Mouse (Mus musculus): ENCODE data around the gene Tpra1. TPM values are rescaled to one million over a fixed set of nuclear protein-coding genes. Genes with fewer than 3 reads are reported as not detected.

The Tpra1 gene
- polyA plus RNA-seq, 1 experiment from 2014 or later, result 55.6 TPM

DNA sequence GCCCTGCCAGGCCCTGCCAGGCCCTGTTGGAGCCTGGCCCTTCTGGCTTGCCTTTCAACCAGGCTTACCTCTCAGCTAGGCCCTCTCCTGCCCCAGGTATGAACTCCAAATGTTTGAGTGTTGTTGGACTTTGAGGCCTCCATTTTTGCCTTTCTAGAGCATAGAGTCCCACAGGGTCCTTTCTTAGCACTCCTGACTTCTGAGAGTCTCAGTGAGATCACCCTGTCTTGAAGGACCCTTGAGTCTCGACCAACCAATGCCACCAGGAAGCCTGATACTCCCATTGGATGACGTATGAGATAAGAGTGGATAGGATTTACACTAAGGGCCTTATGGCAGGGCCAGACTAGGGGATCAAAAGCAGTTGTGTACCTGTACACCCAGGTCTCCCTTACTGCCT is 29.4 kb downstream of the Tpra1 start:
- Histone ChIP-seq H3K9ac (replicated peaks; ENCODE audit: low read depth, low read length) (no peak overlapping the region), H3K9me3 (ENCODE audit: control insufficient read depth, low read depth, low read length) (no peaks in the 10 kb centered on the region), H3K36me3 (ENCODE audit: control insufficient read depth, insufficient read depth, low read length) (no peaks in the 10 kb centered on the region), H3K27me3 (ENCODE audit: control insufficient read depth, insufficient read depth, low read length) (no peaks in the 10 kb centered on the region), H3K4me2 (replicated peaks; ENCODE audit: low read depth, low read length) (no peak overlapping the region), H3K4me1 (ENCODE audit: control insufficient read depth, insufficient read depth, low read length) (peaks cover 14% of the 10 kb centered on the region; the same call in 1 of the 2 replicates), H3K4me3 (ENCODE audit: low read depth, low read length) (no peak overlapping the region), H3K27ac (ENCODE audit: low read length) (no peak overlapping the region)
- WGBS, result 82% methylated on average over 2 of the region's 2 CpGs
- no peak for ATAC-seq (ENCODE audit: insufficient number of reproducible peaks, insufficient read depth, low FRiP score, low read depth)

- ATAC-seq (ENCODE audit: insufficient number of reproducible peaks, insufficient read depth, low FRiP score, low read depth), result no peak
- 58% methylated on average over 4 of the region's 4 CpGs for WGBS
- Histone ChIP-seq H3K9ac (replicated peaks; ENCODE audit: low read depth, low read length) (no peak overlapping the region), H3K4me3 (ENCODE audit: low read depth, low read length) (no peak overlapping the region), H3K36me3 (ENCODE audit: control insufficient read depth, insufficient read depth, low read length) (no peaks in the 10 kb centered on the region), H3K27me3 (ENCODE audit: control insufficient read depth, insufficient read depth, low read length) (no peaks in the 10 kb centered on the region), H3K27ac (ENCODE audit: low read length) (no peak overlapping the region), H3K4me1 (ENCODE audit: control insufficient read depth, insufficient read depth, low read length) (peaks cover 5% of the 10 kb centered on the region; the same call in 1 of the 2 replicates), H3K9me3 (ENCODE audit: control insufficient read depth, low read depth, low read length) (no peaks in the 10 kb centered on the region), H3K4me2 (replicated peaks; ENCODE audit: low read depth, low read length) (no peak overlapping the region)
Measured at GRCm38 (mm10) chr6:88934132-88934531, 32.1 kb downstream of the Tpra1 start.

DNA sequence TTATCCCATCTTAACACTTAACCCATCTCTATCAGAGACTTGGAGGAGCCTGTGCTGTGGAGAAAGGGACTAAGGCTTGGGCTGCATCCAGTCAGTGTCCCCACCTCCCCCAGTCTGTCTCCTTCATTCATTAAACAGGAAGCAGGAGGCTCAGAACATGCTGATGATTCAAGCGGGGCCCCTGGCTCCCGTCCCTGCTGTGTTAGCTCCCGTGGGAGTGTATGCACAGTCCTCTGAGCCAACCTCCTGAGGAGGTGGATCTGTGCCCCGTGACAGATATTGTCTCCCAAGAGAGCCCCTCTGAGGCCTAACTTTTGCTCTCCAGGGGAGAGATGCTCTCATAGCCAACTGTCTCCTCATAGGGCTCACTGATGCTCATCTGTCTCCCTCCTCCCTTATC is 32.8 kb downstream of the Tpra1 start:
- no peaks in the 10 kb centered on the region for H3K9me3 ChIP-seq (ENCODE audit: control insufficient read depth, low read depth, low read length)
- H3K27ac ChIP-seq (ENCODE audit: low read length), result no peak overlapping the region
- 18% methylated on average over 4 of the region's 4 CpGs for WGBS

GRCm38 (mm10) chr6:88935735-88936276 is 33.8 kb downstream of the Tpra1 start:
- H3K9me3 ChIP-seq (ENCODE audit: control insufficient read depth, low read depth, low read length), result no peaks in the 10 kb centered on the region
- no peak overlapping the region for H3K4me3 ChIP-seq (ENCODE audit: low read depth, low read length)
- WGBS, result 13% methylated on average over 4 of the region's 4 CpGs
- H3K4me1 ChIP-seq (ENCODE audit: control insufficient read depth, insufficient read depth, low read length), result peaks cover 5% of the 10 kb centered on the region; the same call in 1 of the 2 replicates
- no peaks in the 10 kb centered on the region for H3K27me3 ChIP-seq (ENCODE audit: control insufficient read depth, insufficient read depth, low read length)
- no peaks in the 10 kb centered on the region for H3K36me3 ChIP-seq (ENCODE audit: control insufficient read depth, insufficient read depth, low read length)
- H3K4me2 ChIP-seq (replicated peaks; ENCODE audit: low read depth, low read length), result no peak overlapping the region
- ATAC-seq (ENCODE audit: insufficient number of reproducible peaks, insufficient read depth, low FRiP score, low read depth), result no peak
- H3K9ac ChIP-seq (replicated peaks; ENCODE audit: low read depth, low read length), result no peak overlapping the region
- no peak overlapping the region for H3K27ac ChIP-seq (ENCODE audit: low read length)

More for the DNA sequence above, 32.8 kb downstream of the Tpra1 start:
- Histone ChIP-seq H3K36me3 (ENCODE audit: control insufficient read depth, insufficient read depth, low read length) (no peaks in the 10 kb centered on the region), H3K4me1 (ENCODE audit: control insufficient read depth, insufficient read depth, low read length) (peaks cover 5% of the 10 kb centered on the region; the same call in 1 of the 2 replicates), H3K27me3 (ENCODE audit: control insufficient read depth, insufficient read depth, low read length) (no peaks in the 10 kb centered on the region), H3K9ac (replicated peaks; ENCODE audit: low read depth, low read length) (0 out of 2 replicates have a peak overlapping the region, but pooled peaks have one; percentile 3), H3K4me2 (replicated peaks; ENCODE audit: low read depth, low read length) (no peak overlapping the region), H3K4me3 (ENCODE audit: low read depth, low read length) (no peak overlapping the region)
- no peak for ATAC-seq (ENCODE audit: insufficient number of reproducible peaks, insufficient read depth, low FRiP score, low read depth)

DNA sequence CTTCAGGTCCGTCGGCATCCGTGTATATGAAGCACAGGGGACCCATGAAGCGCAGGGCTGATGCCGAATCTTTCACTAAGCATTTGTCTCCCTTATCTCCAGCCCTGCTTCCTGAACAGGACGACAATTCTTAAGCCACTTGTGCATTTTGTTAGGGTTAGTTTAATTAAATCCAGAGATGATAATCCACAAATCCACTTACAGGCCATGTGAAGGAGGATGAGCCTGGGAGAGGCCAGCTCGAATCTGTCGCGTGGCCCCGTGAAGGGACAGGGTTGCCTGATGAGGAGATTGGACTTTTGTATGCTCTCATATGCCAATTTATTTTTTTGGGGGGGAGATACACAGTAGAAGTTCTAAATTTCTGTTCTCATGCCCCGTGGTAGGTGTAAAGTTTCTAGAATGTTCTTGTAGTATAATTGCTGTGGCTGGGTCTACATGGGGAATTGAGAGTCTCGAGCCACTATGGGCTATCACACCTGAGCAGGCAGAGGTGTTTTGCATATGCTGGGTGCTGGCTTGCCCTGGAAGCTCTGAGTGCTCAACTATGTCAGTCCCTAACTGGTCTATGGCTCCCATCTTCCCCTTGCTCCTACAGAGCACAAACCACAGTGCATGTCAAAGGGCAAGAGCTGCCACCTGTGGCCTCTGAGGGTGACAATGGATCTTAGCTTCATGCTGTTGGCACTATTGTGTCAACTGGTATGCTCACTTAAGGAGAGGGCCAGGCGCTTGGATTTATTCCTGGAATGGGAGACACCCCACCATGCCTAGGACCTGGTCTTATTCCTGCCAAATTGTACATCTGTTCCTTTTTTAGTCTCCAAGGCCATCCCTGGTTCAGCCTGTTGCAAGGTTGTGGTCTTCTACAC is 34.5 kb downstream of the Tpra1 start:
- H3K4me2 ChIP-seq (replicated peaks; ENCODE audit: low read depth, low read length), result no peak overlapping the region
- no peak overlapping the region for H3K4me3 ChIP-seq (ENCODE audit: low read depth, low read length)
- 59% methylated on average over 13 of the region's 13 CpGs for WGBS
- no peaks in the 10 kb centered on the region for H3K36me3 ChIP-seq (ENCODE audit: control insufficient read depth, insufficient read depth, low read length)
- no peak for ATAC-seq (ENCODE audit: insufficient number of reproducible peaks, insufficient read depth, low FRiP score, low read depth)
- peaks cover 5% of the 10 kb centered on the region; the same call in 1 of the 2 replicates for H3K4me1 ChIP-seq (ENCODE audit: control insufficient read depth, insufficient read depth, low read length)
- H3K9me3 ChIP-seq (ENCODE audit: control insufficient read depth, low read depth, low read length), result no peaks in the 10 kb centered on the region
- no peak overlapping the region for H3K27ac ChIP-seq (ENCODE audit: low read length)
- no peak overlapping the region for H3K9ac ChIP-seq (replicated peaks; ENCODE audit: low read depth, low read length)
- no peaks in the 10 kb centered on the region for H3K27me3 ChIP-seq (ENCODE audit: control insufficient read depth, insufficient read depth, low read length)

DNA sequence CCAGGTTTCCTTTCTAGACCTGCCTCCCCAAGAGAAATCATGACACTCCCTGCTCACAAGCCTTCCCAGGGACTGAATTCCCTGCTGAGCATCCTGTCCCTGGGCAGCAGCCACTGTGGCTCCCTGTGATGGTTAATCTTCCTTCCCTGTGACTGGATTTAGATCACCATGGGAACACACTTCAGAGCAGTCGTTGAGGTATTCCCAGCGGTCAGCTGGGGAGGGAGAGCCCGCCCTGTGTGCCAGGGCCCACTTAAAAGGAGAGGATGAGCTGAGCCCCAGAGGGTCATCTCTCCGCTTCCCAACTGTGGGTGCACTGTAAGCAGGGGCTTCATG is 35.1 kb downstream of the Tpra1 start:
- Histone ChIP-seq H3K4me1 (ENCODE audit: control insufficient read depth, insufficient read depth, low read length) (peaks cover 5% of the 10 kb centered on the region; the same call in 1 of the 2 replicates), H3K4me2 (replicated peaks; ENCODE audit: low read depth, low read length) (no peak overlapping the region), H3K9ac (replicated peaks; ENCODE audit: low read depth, low read length) (no peak overlapping the region), H3K9me3 (ENCODE audit: control insufficient read depth, low read depth, low read length) (no peaks in the 10 kb centered on the region), H3K27ac (ENCODE audit: low read length) (no peak overlapping the region), H3K4me3 (ENCODE audit: low read depth, low read length) (no peak overlapping the region), H3K27me3 (ENCODE audit: control insufficient read depth, insufficient read depth, low read length) (no peaks in the 10 kb centered on the region), H3K36me3 (ENCODE audit: control insufficient read depth, insufficient read depth, low read length) (no peaks in the 10 kb centered on the region)
- 50% methylated on average over 4 of the region's 4 CpGs for WGBS
- no peak for ATAC-seq (ENCODE audit: insufficient number of reproducible peaks, insufficient read depth, low FRiP score, low read depth)

DNA sequence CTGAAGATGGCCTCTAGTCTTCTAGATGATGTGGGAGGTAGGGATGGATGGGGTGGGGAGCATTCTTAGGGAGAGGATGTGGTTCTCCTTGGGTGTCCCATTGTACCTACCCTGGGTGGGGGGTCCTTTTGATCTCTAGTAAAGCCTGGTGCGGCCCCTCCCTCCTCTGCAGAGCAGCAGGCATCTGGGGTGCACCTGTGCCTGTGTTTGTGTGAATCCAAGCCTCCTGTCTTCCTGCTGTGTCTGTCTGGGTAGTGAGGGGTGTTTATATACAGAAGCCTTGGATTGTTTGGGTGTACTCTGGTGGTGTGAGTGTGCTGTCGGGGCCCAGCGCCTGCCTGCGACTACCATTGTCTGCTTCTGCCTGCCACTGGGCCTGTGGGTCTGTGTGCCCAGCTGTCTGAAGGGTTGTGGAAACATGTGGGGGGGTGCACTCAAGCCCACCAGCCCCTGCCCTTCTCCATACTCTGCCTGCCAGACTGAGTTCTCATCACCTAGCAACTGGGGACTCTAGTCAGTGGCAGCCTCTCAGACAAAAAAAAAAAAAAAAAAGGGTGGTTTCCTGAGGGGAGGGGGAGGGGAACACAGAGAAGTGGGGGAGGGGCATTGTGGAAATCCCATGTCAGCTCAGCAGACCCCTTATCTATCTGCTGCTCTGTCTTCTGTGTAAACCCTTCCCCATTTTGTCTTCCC is 36.1 kb downstream of the Tpra1 start:
- H3K4me1 ChIP-seq (ENCODE audit: control insufficient read depth, insufficient read depth, low read length), result peaks cover 5% of the 10 kb centered on the region; the same call in 1 of the 2 replicates
- no peak overlapping the region for H3K9ac ChIP-seq (replicated peaks; ENCODE audit: low read depth, low read length)
- H3K36me3 ChIP-seq (ENCODE audit: control insufficient read depth, insufficient read depth, low read length), result no peaks in the 10 kb centered on the region
- ATAC-seq (ENCODE audit: insufficient number of reproducible peaks, insufficient read depth, low FRiP score, low read depth), result no peak
- no peaks in the 10 kb centered on the region for H3K27me3 ChIP-seq (ENCODE audit: control insufficient read depth, insufficient read depth, low read length)
- WGBS, result 30% methylated on average over 4 of the region's 4 CpGs
- no peak overlapping the region for H3K4me2 ChIP-seq (replicated peaks; ENCODE audit: low read depth, low read length)
- H3K9me3 ChIP-seq (ENCODE audit: control insufficient read depth, low read depth, low read length), result no peaks in the 10 kb centered on the region
- no peak overlapping the region for H3K4me3 ChIP-seq (ENCODE audit: low read depth, low read length)
- no peak overlapping the region for H3K27ac ChIP-seq (ENCODE audit: low read length)

GRCm38 (mm10) chr6:88938664-88939055 is 36.6 kb downstream of the Tpra1 start:
- no peak overlapping the region for H3K4me3 ChIP-seq (ENCODE audit: low read depth, low read length)
- no peaks in the 10 kb centered on the region for H3K9me3 ChIP-seq (ENCODE audit: control insufficient read depth, low read depth, low read length)
- no peak overlapping the region for H3K9ac ChIP-seq (replicated peaks; ENCODE audit: low read depth, low read length)
- no peaks in the 10 kb centered on the region for H3K27me3 ChIP-seq (ENCODE audit: control insufficient read depth, insufficient read depth, low read length)
- H3K4me1 ChIP-seq (ENCODE audit: control insufficient read depth, insufficient read depth, low read length), result peaks cover 5% of the 10 kb centered on the region; the same call in 1 of the 2 replicates
- WGBS, result 56% methylated on average over 5 of the region's 5 CpGs
- no peaks in the 10 kb centered on the region for H3K36me3 ChIP-seq (ENCODE audit: control insufficient read depth, insufficient read depth, low read length)
- no peak overlapping the region for H3K27ac ChIP-seq (ENCODE audit: low read length)
- H3K4me2 ChIP-seq (replicated peaks; ENCODE audit: low read depth, low read length), result no peak overlapping the region
- ATAC-seq (ENCODE audit: insufficient number of reproducible peaks, insufficient read depth, low FRiP score, low read depth), result no peak
